Mouse (Mus musculus) midbrain, embryonic 15.5 days (tissue): ENCODE data around the gene Pip4k2c. TPM values are rescaled to one million over a fixed set of nuclear protein-coding genes. Genes with fewer than 3 reads are reported as not detected.

Source experiments
- ATAC-seq: fragments of 200-750 bp; cut with Nextera tagmentation; replicated peaks from 2 replicates; pipeline ENCODE4 v1.8.0; 2017; ENCODE audit warnings: moderate TSS enrichment
- H3K27ac ChIP-seq: fragments of 300-500 bp; sonication (generic); 2 replicates; pipeline ENCODE4 v1.5.1; 2015; ENCODE audit warnings: mild to moderate bottlenecking, inconsistent platforms
- H3K27me3 ChIP-seq: fragments of 300-500 bp; sonication (generic); replicated peaks from 2 replicates; pipeline ENCODE4 v1.6.1; 2015; ENCODE audit warnings: inconsistent platforms
- H3K36me3 ChIP-seq: fragments of 300-500 bp; sonication (generic); replicated peaks from 2 replicates; pipeline ENCODE4 v1.6.1; 2015; ENCODE audit warnings: inconsistent platforms
- H3K4me1 ChIP-seq: fragments of 300-500 bp; sonication (generic); 2 replicates; pipeline ENCODE4 v1.6.1; 2015; ENCODE audit warnings: inconsistent platforms
- H3K4me2 ChIP-seq: fragments of 300-500 bp; sonication (generic); 2 replicates; pipeline ENCODE4 v1.6.1; 2015; ENCODE audit warnings: inconsistent platforms, mild to moderate bottlenecking, moderate library complexity
- H3K4me3 ChIP-seq: fragments of 300-500 bp; sonication (generic); 2 replicates; pipeline ENCODE4 v1.5.1; 2015; ENCODE audit warnings: mild to moderate bottlenecking, inconsistent platforms
- H3K9ac ChIP-seq: fragments of 300-500 bp; sonication (generic); 2 replicates; pipeline ENCODE4 v1.6.1; 2015; ENCODE audit warnings: mild to moderate bottlenecking, inconsistent platforms
- H3K9me3 ChIP-seq: fragments of 300-500 bp; sonication (generic); 2 replicates; pipeline ENCODE4 v1.6.1; 2016; ENCODE audit warnings: inconsistent platforms
- WGBS: fragments of 180-500 bp; shearing (Covaris S2); methylation state at CpG from one replicate; pipeline ENCODE4 v1.1.7; 2015; ENCODE audit warnings: mixed read lengths; 5-methylcytosine and 5-hydroxymethylcytosine counted together
- polyA plus RNA-seq: library from polyadenylated mRNA; unstranded; fragments of >200 nt; fragmentation: Nextera tagmentation; extraction: Ambion mirVana; gene quantifications from 2 replicates; pipeline ENCODE4 v1.2.1, GENCODE M21; 2015

Gene Pip4k2c
- polyA plus RNA-seq, 1 experiment from 2014 or later, result 18.7 TPM

DNA sequence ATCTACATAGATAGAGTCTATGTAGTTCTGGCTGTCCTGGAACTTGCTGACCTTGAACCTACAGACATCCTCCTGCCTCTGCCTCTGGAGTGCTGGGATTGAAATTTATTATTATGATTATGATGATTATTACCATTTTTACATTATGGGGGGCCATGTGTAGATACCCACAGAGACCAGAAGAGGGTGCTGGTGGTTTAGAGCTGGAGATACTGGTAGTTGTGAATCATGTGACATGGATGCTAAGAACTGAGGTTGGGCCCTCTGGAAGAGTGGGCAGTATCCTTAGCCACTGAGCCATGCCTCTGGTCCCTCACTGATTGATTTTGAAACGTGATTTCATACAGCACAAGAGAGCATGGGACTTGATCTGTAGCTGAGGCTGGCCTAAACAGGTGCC, 24.9 kb downstream of the Pip4k2c start:
- no peak overlapping the region for H3K9ac ChIP-seq
- H3K27ac ChIP-seq, result no peak overlapping the region
- no peaks in the 10 kb centered on the region for H3K9me3 ChIP-seq
- H3K4me3 ChIP-seq, result no peak overlapping the region
- H3K27me3 ChIP-seq, result peaks cover 5% of the 10 kb centered on the region; the same call in 1 of the 2 replicates
- ATAC-seq, result no peak
- H3K4me1 ChIP-seq, result peaks cover 39% of the 10 kb centered on the region
- H3K36me3 ChIP-seq, result 0 out of 2 replicates have a peak, but pooled peaks cover 6% of the 10 kb centered on the region
- WGBS, result 83% methylated on average over 1 of the region's 1 CpGs
- H3K4me2 ChIP-seq, result no peak overlapping the region

- no peak for ATAC-seq
- no peak overlapping the region for H3K4me2 ChIP-seq
- no peak overlapping the region for H3K4me3 ChIP-seq
- WGBS, result 86% methylated on average over 15 of the region's 15 CpGs
- H3K27me3 ChIP-seq, result peaks cover 12% of the 10 kb centered on the region
- no peak overlapping the region for H3K27ac ChIP-seq
- no peaks in the 10 kb centered on the region for H3K36me3 ChIP-seq
- peaks cover 39% of the 10 kb centered on the region for H3K4me1 ChIP-seq
- H3K9ac ChIP-seq, result no peak overlapping the region
- H3K9me3 ChIP-seq, result no peaks in the 10 kb centered on the region
Measured at GRCm38 (mm10) chr10:127185506-127185905, 25.9 kb downstream of the Pip4k2c start.

GRCm38 (mm10) chr10:127185101-127185500, 26.3 kb downstream of the Pip4k2c start:
- Histone ChIP-seq H3K27me3 (peaks cover 16% of the 10 kb centered on the region), H3K9me3 (no peaks in the 10 kb centered on the region), H3K4me1 (peaks cover 42% of the 10 kb centered on the region), H3K27ac (no peak overlapping the region), H3K4me2 (no peak overlapping the region), H3K4me3 (no peak overlapping the region), H3K9ac (no peak overlapping the region), H3K36me3 (no peaks in the 10 kb centered on the region)
- no peak for ATAC-seq
- WGBS, result 71% methylated on average over 9 of the region's 9 CpGs

- Histone ChIP-seq H3K36me3 (no peaks in the 10 kb centered on the region), H3K4me3 (no peak overlapping the region), H3K27ac (no peak overlapping the region), H3K4me2 (peak overlapping the region; percentile 34), H3K9me3 (no peaks in the 10 kb centered on the region), H3K27me3 (peaks cover 27% of the 10 kb centered on the region), H3K4me1 (peaks cover 33% of the 10 kb centered on the region), H3K9ac (no peak overlapping the region)
- no peak for ATAC-seq
- WGBS, result 19% methylated on average over 20 of the region's 20 CpGs
Measured at GRCm38 (mm10) chr10:127183759-127184158, 27.6 kb downstream of the Pip4k2c start.

DNA sequence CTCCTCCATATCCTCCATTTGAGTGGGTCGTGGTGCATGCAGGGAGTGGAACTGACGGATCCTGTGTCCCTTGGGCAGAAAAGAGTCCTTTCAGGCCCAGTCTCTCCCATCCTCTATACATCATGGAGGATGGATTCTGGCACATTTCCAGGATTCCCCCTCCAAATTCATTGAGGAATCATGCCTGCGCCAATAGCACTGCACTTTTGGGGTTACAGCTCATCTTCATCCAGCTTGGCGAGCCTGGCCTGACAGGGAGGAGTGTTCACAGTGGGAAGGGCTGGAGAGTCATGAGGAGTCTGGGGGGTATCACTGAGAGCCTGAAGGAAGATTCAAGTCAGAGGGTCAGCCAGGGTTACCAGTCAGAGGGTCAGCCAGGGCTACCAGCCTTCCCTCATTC, 28.8 kb downstream of the Pip4k2c start:
- 87% methylated on average over 4 of the region's 4 CpGs for WGBS
- H3K27me3 ChIP-seq, result peaks cover 38% of the 10 kb centered on the region
- peaks cover 36% of the 10 kb centered on the region for H3K4me1 ChIP-seq
- no peak overlapping the region for H3K9ac ChIP-seq
- no peaks in the 10 kb centered on the region for H3K9me3 ChIP-seq
- no peak overlapping the region for H3K4me3 ChIP-seq
- no peak overlapping the region for H3K27ac ChIP-seq
- no peak for ATAC-seq
- H3K4me2 ChIP-seq, result no peak overlapping the region
- H3K36me3 ChIP-seq, result no peaks in the 10 kb centered on the region

GRCm38 (mm10) chr10:127181566-127181965, 29.8 kb downstream of the Pip4k2c start:
- no peak overlapping the region for H3K27ac ChIP-seq
- no peaks in the 10 kb centered on the region for H3K36me3 ChIP-seq
- H3K4me2 ChIP-seq, result no peak overlapping the region
- H3K9me3 ChIP-seq, result no peaks in the 10 kb centered on the region
- ATAC-seq, result no peak
- no peak overlapping the region for H3K4me3 ChIP-seq
- H3K27me3 ChIP-seq, result peaks cover 44% of the 10 kb centered on the region
- peaks cover 37% of the 10 kb centered on the region for H3K4me1 ChIP-seq
- WGBS, result 57% methylated on average over 6 of the region's 6 CpGs
- no peak overlapping the region for H3K9ac ChIP-seq

DNA sequence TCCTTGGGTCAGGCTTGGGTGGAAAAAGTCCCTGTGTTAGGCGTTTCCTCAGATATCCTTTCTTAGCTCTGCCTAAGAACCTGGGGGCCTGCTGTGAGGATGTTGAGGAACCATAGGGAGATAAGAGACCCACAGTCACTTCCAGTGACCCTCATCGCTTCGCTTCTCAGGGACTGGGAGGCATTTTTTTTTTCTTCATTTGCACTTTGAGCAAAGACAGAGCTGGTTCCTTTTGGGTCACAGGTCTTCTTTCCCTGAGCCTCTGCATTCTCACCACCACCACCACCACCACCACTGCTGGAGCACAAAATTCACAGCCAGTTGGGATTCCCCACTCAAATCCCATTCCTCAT, 30.7 kb downstream of the Pip4k2c start:
- H3K9ac ChIP-seq, result no peak overlapping the region
- H3K4me3 ChIP-seq, result no peak overlapping the region
- H3K27ac ChIP-seq, result no peak overlapping the region
- H3K4me1 ChIP-seq, result peaks cover 37% of the 10 kb centered on the region
- WGBS, result 29% methylated on average over 3 of the region's 3 CpGs
- no peak for ATAC-seq
- H3K9me3 ChIP-seq, result no peaks in the 10 kb centered on the region
- H3K27me3 ChIP-seq, result peaks cover 53% of the 10 kb centered on the region
- H3K4me2 ChIP-seq, result 0 out of 2 replicates have a peak overlapping the region, but pooled peaks have one; percentile 41
- no peaks in the 10 kb centered on the region for H3K36me3 ChIP-seq

- peaks cover 37% of the 10 kb centered on the region for H3K4me1 ChIP-seq
- no peaks in the 10 kb centered on the region for H3K36me3 ChIP-seq
- WGBS, result under 1% methylated on average over 34 of the region's 34 CpGs
- H3K4me2 ChIP-seq, result peak within 1 kb of the TSS; percentile 41
- no peak for ATAC-seq
- peak within 1 kb of the TSS; percentile 5; the same call in 1 of the 2 replicates for H3K9ac ChIP-seq
- H3K27ac ChIP-seq, result no peak within 1 kb of the TSS
- H3K27me3 ChIP-seq, result peaks cover 58% of the 10 kb centered on the region
- no peaks in the 10 kb centered on the region for H3K9me3 ChIP-seq
- H3K4me3 ChIP-seq, result peak within 1 kb of the TSS; percentile 6; the same call in 1 of the 2 replicates
Measured at GRCm38 (mm10) chr10:127179871-127180694, 31.3 kb downstream of the Pip4k2c start, which contains the start of gene Slc26a10. Gene Slc26a10, minus strand, starts transcription at chr10:127180645.

- Histone ChIP-seq H3K27me3 (peaks cover 58% of the 10 kb centered on the region), H3K9me3 (no peaks in the 10 kb centered on the region), H3K4me3 (peak overlapping the region; percentile 22), H3K9ac (0 out of 2 replicates have a peak overlapping the region, but pooled peaks have one; percentile 10), H3K4me1 (peaks cover 27% of the 10 kb centered on the region), H3K36me3 (no peaks in the 10 kb centered on the region), H3K27ac (no peak overlapping the region), H3K4me2 (peak overlapping the region; percentile 39)
- whole genome bisulfite sequencing, result 3% methylated on average over 41 of the region's 41 CpGs
- ATAC-seq, result 0 out of 2 replicates have a peak, but pooled peaks have one; percentile 18
Measured at GRCm38 (mm10) chr10:127178286-127179027, 32.9 kb downstream of the Pip4k2c start.

DNA sequence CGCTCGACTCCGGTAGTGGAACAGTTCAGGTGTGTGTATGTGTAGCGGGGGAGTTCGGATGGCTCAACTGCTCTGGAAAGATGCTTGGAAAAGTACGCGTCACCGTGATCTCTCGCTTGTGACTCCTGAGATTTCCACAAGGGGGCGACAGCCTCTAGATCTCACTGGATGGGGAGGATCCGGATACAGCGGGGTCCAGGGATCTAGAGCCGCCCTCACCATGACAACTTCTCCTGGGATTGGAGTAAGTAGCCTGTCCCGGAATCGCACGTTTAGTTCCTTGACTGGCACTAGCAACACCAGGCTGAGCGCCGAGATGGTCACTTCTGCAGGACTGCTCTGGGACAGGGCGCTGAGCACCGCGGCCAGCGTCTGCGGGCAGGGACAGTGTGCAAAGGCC, 33.7 kb downstream of the Pip4k2c start:
- peaks cover 61% of the 10 kb centered on the region for H3K27me3 ChIP-seq
- H3K9me3 ChIP-seq, result no peaks in the 10 kb centered on the region
- H3K4me2 ChIP-seq, result peak overlapping the region; percentile 39
- no peaks in the 10 kb centered on the region for H3K36me3 ChIP-seq
- peaks cover 24% of the 10 kb centered on the region for H3K4me1 ChIP-seq
- ATAC-seq, result peak; percentile 51
- peak overlapping the region; percentile 22 for H3K4me3 ChIP-seq
- 1% methylated on average over 23 of the region's 23 CpGs for WGBS
- H3K9ac ChIP-seq, result no peak overlapping the region
- H3K27ac ChIP-seq, result no peak overlapping the region

DNA sequence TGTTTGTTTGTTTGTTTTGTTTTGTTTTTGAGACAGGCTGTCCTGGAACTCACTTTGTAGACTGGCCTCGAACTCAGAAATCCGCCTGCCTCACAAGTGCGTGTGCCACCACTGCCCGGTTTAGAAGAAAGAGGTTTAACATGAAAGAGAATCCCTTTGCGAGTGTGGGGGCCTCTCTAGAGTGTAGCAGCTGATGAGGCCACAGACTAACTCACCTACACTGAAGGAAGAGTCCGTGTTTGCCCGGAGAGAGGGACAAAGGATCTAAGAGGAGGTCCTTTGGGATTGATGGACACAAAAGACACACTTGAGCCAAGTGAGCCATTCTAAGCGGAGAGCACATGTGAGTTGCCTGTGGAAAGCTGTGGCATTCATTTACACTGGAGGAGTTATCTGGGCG, 34.1 kb downstream of the Pip4k2c start:
- H3K4me2 ChIP-seq, result peak overlapping the region; percentile 39; the same call in 1 of the 2 replicates
- no peak overlapping the region for H3K4me3 ChIP-seq

GRCm38 (mm10) chr10:127176756-127177155, 34.6 kb downstream of the Pip4k2c start:
- WGBS, result 6% methylated on average over 7 of the region's 7 CpGs
- Histone ChIP-seq H3K27ac (no peak overlapping the region), H3K4me3 (no peak overlapping the region), H3K9ac (no peak overlapping the region), H3K4me1 (peaks cover 24% of the 10 kb centered on the region), H3K9me3 (no peaks in the 10 kb centered on the region), H3K36me3 (no peaks in the 10 kb centered on the region), H3K27me3 (peaks cover 68% of the 10 kb centered on the region), H3K4me2 (no peak overlapping the region)
- ATAC-seq, result no peak

More for the DNA sequence above, 34.1 kb downstream of the Pip4k2c start:
- H3K9me3 ChIP-seq, result no peaks in the 10 kb centered on the region
- H3K4me1 ChIP-seq, result peaks cover 24% of the 10 kb centered on the region
- ATAC-seq, result no peak
- no peaks in the 10 kb centered on the region for H3K36me3 ChIP-seq
- no peak overlapping the region for H3K9ac ChIP-seq
- no peak overlapping the region for H3K27ac ChIP-seq
- peaks cover 63% of the 10 kb centered on the region for H3K27me3 ChIP-seq
- 17% methylated on average over 9 of the region's 9 CpGs for WGBS
